ENCODE assay signal across 19 mouse cellular contexts in genomic region chr4:32158451-32158850, GRCm38 (mm10).
"Had no signal": no experiment of that assay in that cellular context is flagged by ENCODE, and none has a peak within 500 bp of the region (broad histone marks: within the 10 kb centered on the region; RNA-seq: fewer than 3 reads in every experiment).

No protein-coding gene starts in this region.

- H3K36me3 ChIP-seq: limb, embryonic 13.5 days; liver, embryonic 12.5 days; liver, embryonic 15.5 days; lung, embryonic 15.5 days; midbrain, embryonic 10.5 days; midbrain, embryonic 13.5 days had no signal

- H3K4me3 ChIP-seq: layer of hippocampus, adult 2 months; left cerebral cortex, adult 2 months; limb, embryonic 13.5 days; liver, embryonic 12.5 days; liver, embryonic 15.5 days; lung, embryonic 15.5 days; midbrain, embryonic 10.5 days; midbrain, embryonic 13.5 days; myocyte had no signal

- H3K27me3 ChIP-seq: limb, embryonic 13.5 days; liver, embryonic 12.5 days; liver, embryonic 15.5 days; lung, embryonic 15.5 days; midbrain, embryonic 13.5 days had no signal

- ATAC-seq: intestine, embryonic 16.5 days; liver, embryonic 12.5 days; midbrain, embryonic 13.5 days; midbrain, embryonic 16.5 days had no signal

- H3K27ac ChIP-seq: kidney, postnatal 0 days; layer of hippocampus, adult 2 months; left cerebral cortex, adult 2 months; limb, embryonic 13.5 days; liver, embryonic 12.5 days; liver, embryonic 15.5 days; lung, embryonic 15.5 days; macrophage; midbrain, embryonic 10.5 days; midbrain, embryonic 13.5 days had no signal

- DNase-seq: kidney, adult 18-20 months; kidney, postnatal 25 days; layer of hippocampus, adult 9-11 months; liver; lung, adult 18-20 months; thymus, postnatal 25 days had no signal

- H3K9me3 ChIP-seq: limb, embryonic 13.5 days; liver, embryonic 12.5 days; liver, embryonic 15.5 days; lung, embryonic 15.5 days; midbrain, embryonic 10.5 days; midbrain, embryonic 13.5 days had no signal
